Mouse (Mus musculus): ENCODE results near the gene Cracr2a.

DNA sequence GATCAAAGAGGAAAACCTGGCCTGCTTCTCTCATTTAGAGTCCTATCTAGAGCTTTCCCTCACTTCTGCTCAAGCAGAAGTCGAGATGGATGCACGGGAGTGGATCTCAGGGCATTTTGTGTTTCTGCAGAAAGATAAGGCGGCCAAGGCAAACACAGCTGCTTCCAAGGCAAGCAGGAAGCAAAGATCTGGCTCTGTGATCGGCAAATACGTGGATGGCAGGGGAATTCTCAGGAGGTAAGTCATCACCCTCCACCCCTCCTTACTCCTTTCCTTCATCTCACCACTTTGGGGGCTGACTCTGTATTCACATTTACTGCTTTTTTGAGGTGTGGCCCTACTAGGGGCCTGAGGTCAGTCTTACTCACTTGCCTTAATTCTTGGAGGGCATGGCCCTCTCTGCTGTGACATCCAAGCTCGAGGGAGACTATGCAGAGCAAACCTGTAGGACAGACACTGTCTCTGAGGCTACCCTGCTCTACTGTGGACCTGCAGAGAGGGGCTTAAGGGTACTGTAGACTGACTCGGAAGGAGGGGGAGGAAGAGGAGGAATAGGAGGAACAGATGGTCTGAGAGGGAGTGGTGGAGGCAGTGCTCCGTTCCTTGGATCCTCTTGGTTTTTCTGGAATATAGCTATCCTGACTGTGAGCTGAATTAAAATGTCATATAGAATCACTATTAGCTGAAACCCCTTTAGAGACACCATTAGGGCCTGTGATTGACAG, 80.1 kb downstream of the Cracr2a start:
- TF ChIP-seq POLR2AphosphoS5 (IDR thresholded peaks at IDR 0.05; ENCODE audit: insufficient replicate concordance, low read depth, low read length), result no peak
- no peak for TF ChIP-seq TAL1 (conservative IDR thresholded peaks at IDR 0.05; ENCODE audit: low read depth, low read length)
- TF ChIP-seq CTCF (IDR thresholded peaks at IDR 0.05; ENCODE audit: low read depth, low read length), result no peak

Data from G1E (cell line).